Mouse (Mus musculus) heart, embryonic 15.5 days (tissue): ENCODE measurements at regions not wholly inside any gene's neighbourhood (a gene's known extent, or its start where the extent isn't known, plus 50 kb on each side); places are given as distances from the start of the nearest gene placed in this dataset.
A peak's percentile ranks its signal among the peaks of the same experiment; 100 is the strongest.
"Not testable (repeated sequence)": the region's sequence is repeated elsewhere in the genome, so short reads cannot be mapped to it uniquely, and the experiment has no call there.

Experiments
- ATAC-seq: fragments of 200-750 bp; cut with Nextera tagmentation; replicated peaks from 2 replicates; pipeline ENCODE4 v1.8.0; 2017; ENCODE audit warnings: low read depth, moderate TSS enrichment; ENCODE audit not compliant: insufficient number of reproducible peaks, insufficient read depth, low FRiP score
- H3K27ac ChIP-seq: fragments of 300-500 bp; sonication (generic); 2 replicates; pipeline ENCODE4 v1.5.1; 2015; ENCODE audit warnings: mild to moderate bottlenecking, inconsistent platforms
- H3K27me3 ChIP-seq: fragments of 300-500 bp; sonication (generic); 2 replicates; pipeline ENCODE4 v1.6.1; 2015; ENCODE audit warnings: inconsistent platforms
- H3K36me3 ChIP-seq: fragments of 300-500 bp; sonication (generic); 2 replicates; pipeline ENCODE4 v1.6.1; 2015; ENCODE audit warnings: mild to moderate bottlenecking, inconsistent platforms
- H3K4me1 ChIP-seq: fragments of 300-500 bp; sonication (generic); replicated peaks from 2 replicates; pipeline ENCODE4 v1.6.1; 2015; ENCODE audit warnings: inconsistent platforms
- H3K4me2 ChIP-seq: fragments of 300-500 bp; sonication (generic); 2 replicates; pipeline ENCODE4 v1.6.1; 2015; ENCODE audit warnings: inconsistent platforms, mild to moderate bottlenecking, moderate library complexity
- H3K4me3 ChIP-seq: fragments of 300-500 bp; sonication (generic); 2 replicates; pipeline ENCODE4 v1.5.1; 2015; ENCODE audit warnings: mild to moderate bottlenecking, inconsistent platforms
- H3K9ac ChIP-seq: fragments of 300-500 bp; sonication (generic); 2 replicates; pipeline ENCODE4 v1.6.1; 2015; ENCODE audit warnings: mild to moderate bottlenecking, inconsistent platforms
- H3K9me3 ChIP-seq: fragments of 300-500 bp; sonication (generic); replicated peaks from 2 replicates; pipeline ENCODE4 v1.6.1; 2016; ENCODE audit warnings: inconsistent platforms
- WGBS: fragments of 180-500 bp; shearing (Covaris S2); methylation state at CpG from one replicate; pipeline ENCODE4 v1.1.7; 2015; ENCODE audit warnings: mixed read lengths; 5-methylcytosine and 5-hydroxymethylcytosine counted together

- not testable (repeated sequence) for H3K9me3 ChIP-seq, H3K9ac ChIP-seq, H3K4me1 ChIP-seq, ATAC-seq, H3K4me3 ChIP-seq, H3K36me3 ChIP-seq, H3K4me2 ChIP-seq, H3K27ac ChIP-seq, H3K27me3 ChIP-seq
- WGBS = 80% methylated on average over 15 of the region's 15 CpGs
Measured at GRCm38 (mm10) chr13:13888847-13889246, 65.4 kb upstream of the B3galnt2 start.

GRCm38 (mm10) chr13:13889297-13890120 lies 64.8 kb upstream of the B3galnt2 start:
- peak overlapping the region; percentile 57 for H3K4me3 ChIP-seq
- H3K27me3 ChIP-seq = no peaks in the 10 kb centered on the region
- H3K4me1 ChIP-seq = no peaks in the 10 kb centered on the region
- peak overlapping the region; percentile 40; the same call in 1 of the 2 replicates for H3K9ac ChIP-seq
- ATAC-seq = peak; percentile 55; the same call in 1 of the 2 replicates
- no peak overlapping the region for H3K27ac ChIP-seq
- WGBS = 19% methylated on average over 17 of the region's 17 CpGs
- peak overlapping the region; percentile 65 for H3K4me2 ChIP-seq
- H3K9me3 ChIP-seq = no peaks in the 10 kb centered on the region
- no peaks in the 10 kb centered on the region for H3K36me3 ChIP-seq

GRCm38 (mm10) chr13:13902186-13902585 lies 52.1 kb upstream of the B3galnt2 start:
- WGBS = 87% methylated on average over 16 of the region's 16 CpGs
- H3K4me2 ChIP-seq, H3K27me3 ChIP-seq, ATAC-seq, H3K9ac ChIP-seq, H3K27ac ChIP-seq, H3K36me3 ChIP-seq, H3K4me1 ChIP-seq, H3K4me3 ChIP-seq, H3K9me3 ChIP-seq: not testable (repeated sequence)
